Mouse (Mus musculus) testis, adult 2 months (tissue): ENCODE results near the gene Grem2.

ENCODE experiments used
- CTCF ChIP-seq: fragments of 200-500 bp; IDR thresholded peaks from 2 replicates; pipeline ENCODE4 v1.5.1; 2012; ENCODE audit warnings: low read depth, mild to moderate bottlenecking, inconsistent platforms, low read length, moderate library complexity; ENCODE audit not compliant: control insufficient read depth, insufficient read depth, insufficient replicate concordance
- POLR2A ChIP-seq: fragments of 200-500 bp; IDR thresholded peaks from 2 replicates; pipeline ENCODE4 v1.6.1; 2012; ENCODE audit warnings: low read depth, mild to moderate bottlenecking, inconsistent platforms, low read length, moderate library complexity; ENCODE audit not compliant: control insufficient read depth

- TF ChIP-seq CTCF (no peak), POLR2A (no peak)
Observed at GRCm38 (mm10) chr1:174892471-174892870, 29.1 kb downstream of the Grem2 start.
